Mouse (Mus musculus): ENCODE results near the gene Rpl23. TPM values are rescaled to one million over a fixed set of nuclear protein-coding genes. Genes with fewer than 3 reads are reported as not detected.
"Not testable (repeated sequence)": the region's sequence is repeated elsewhere in the genome, so short reads cannot be mapped to it uniquely, and the experiment has no call there.

Rpl23 gene
- total RNA-seq, 2 experiments from 2014 or later = 327 to 397 TPM

GRCm38 (mm10) chr11:97734810-97735209 lies 47.4 kb downstream of the Rpl23 start:
- DNase-seq (ENCODE audit: extremely low spot score in 1 of 2, low spot score in 1 of 2) = not testable (repeated sequence)

- no peak for DNase-seq (ENCODE audit: extremely low spot score in 1 of 2, low spot score in 1 of 2)
Observed at GRCm38 (mm10) chr11:97733689-97734088, 48.5 kb downstream of the Rpl23 start.

GRCm38 (mm10) chr11:97728730-97729129 lies 53.5 kb downstream of the Rpl23 start:
- no peak for DNase-seq (ENCODE audit: extremely low spot score in 1 of 2, low spot score in 1 of 2)

GRCm38 (mm10) chr11:97728311-97728710 lies 53.9 kb downstream of the Rpl23 start:
- no peak for DNase-seq (ENCODE audit: extremely low spot score in 1 of 2, low spot score in 1 of 2)

Small RNA genes lying within 50 kb of the gene (microRNA-seq; reads per million reads assigned to microRNA genes)
- 0.20 to 0.37 reads per million in 2 experiments for gene Mir8102

Other genes with a start within 250 kb of the Rpl23 start
- gene Srcin1, start 206.3 kb downstream of the Rpl23 start, total RNA-seq (2021) = 100 to 1,000 TPM; 260 to 270 TPM
- gene Epop, start 152.7 kb downstream of the Rpl23 start, total RNA-seq (2021) = 10 to 100 TPM; 28.8 to 34.3 TPM
- 100 to 1,000 TPM in 1 of 2 experiments, 10 to 100 TPM in 1; 88.5 to 105 TPM for gene Mllt6, start 119.0 kb downstream of the Rpl23 start, total RNA-seq (2021)
- 10 to 100 TPM; 47.0 to 55.1 TPM for gene Cisd3, start 96.6 kb downstream of the Rpl23 start, total RNA-seq (2021)
- 10 to 100 TPM; 19.7 to 27.9 TPM for gene Pcgf2, start 81.9 kb downstream of the Rpl23 start, total RNA-seq (2021)
- 100 to 1,000 TPM; 125 to 144 TPM for gene Psmb3, start 79.0 kb downstream of the Rpl23 start, total RNA-seq (2021)
- 100 to 1,000 TPM; 104 to 105 TPM for gene Pip4k2b, start 37.7 kb downstream of the Rpl23 start, total RNA-seq (2021)
- gene Cwc25, start 15.9 kb downstream of the Rpl23 start, total RNA-seq (2021) = 10 to 100 TPM; 19.2 to 20.6 TPM
- 1 to 10 TPM in 1 of 2 experiments, under 1 TPM in 1; 0.63 to 1.3 TPM for gene 1700001P01Rik, start 6.5 kb downstream of the Rpl23 start, total RNA-seq (2021)
- 100 to 1,000 TPM; 102 to 114 TPM for gene Lasp1, start 16.6 kb upstream of the Rpl23 start, total RNA-seq (2021)
- 10 to 100 TPM; 66.2 to 71.6 TPM for gene B230217C12Rik, start 58.3 kb upstream of the Rpl23 start, total RNA-seq (2021)
- gene Fbxo47, start 101.7 kb upstream of the Rpl23 start, total RNA-seq (2021) = 1 to 10 TPM; 1.2 to 1.9 TPM
- gene Plxdc1, start 204.0 kb upstream of the Rpl23 start, total RNA-seq (2021) = 1 to 10 TPM; 8.2 to 9.1 TPM
- gene Arl5c, start 213.7 kb upstream of the Rpl23 start, total RNA-seq (2021) = 1 to 10 TPM in 1 of 2 experiments, under 1 TPM in 1; 0.71 to 1.2 TPM
- gene Cacnb1, start 240.6 kb upstream of the Rpl23 start, total RNA-seq (2021) = 100 to 1,000 TPM; 138 to 144 TPM
- gene Rpl19, start 244.3 kb upstream of the Rpl23 start, total RNA-seq (2021) = 100 to 1,000 TPM; 567 to 626 TPM

All from layer of hippocampus, postnatal 25 days (tissue).